ENCODE assay signal across 8 mouse cellular contexts in genomic region chr15:77036989-77037277, GRCm38 (mm10). TPM values are rescaled to one million over a fixed set of nuclear protein-coding genes. Genes with fewer than 3 reads are reported as not detected.
A peak's percentile ranks its signal among the peaks of the same experiment; 100 is the strongest.
DNase-seq lines count a peak whose midpoint lies in the region; ATAC-seq lines count a peak whose summit lies in the region.

No protein-coding gene starts in this region.

- H3K4me2 ChIP-seq in midbrain, embryonic 11.5 days: no peak overlapping the region
- no peak overlapping the region for H3K4me2 ChIP-seq in limb, embryonic 11.5 days (ENCODE audit: low read depth, severe bottlenecking)
- peak overlapping the region; percentile 10; the same call in 1 of the 2 replicates for H3K4me2 ChIP-seq in stomach, embryonic 14.5 days (replicated peaks; ENCODE audit: low read depth, low read length)

- no peak overlapping the region for H3K4me3 ChIP-seq in midbrain, embryonic 10.5 days
- H3K4me3 ChIP-seq in midbrain, embryonic 11.5 days (ENCODE audit: low read depth, low read length): no peak overlapping the region
- no peak overlapping the region for H3K4me3 ChIP-seq in limb, embryonic 11.5 days (ENCODE audit: low read depth, low read length)
- no peak overlapping the region for H3K4me3 ChIP-seq in stomach, embryonic 14.5 days (ENCODE audit: low read depth, low read length)

- DNase-seq in frontal cortex, postnatal 25 days (ENCODE audit: low spot score in 2 of 2): no peak
- DNase-seq in midbrain, embryonic 10.5 days (ENCODE audit: low spot score): no peak
- no peak for DNase-seq in midbrain, embryonic 11.5 days (ENCODE audit: low spot score, missing footprints)
- DNase-seq in limb, embryonic 11.5 days (ENCODE audit: low spot score): no peak
- no peak for DNase-seq in ovary, postnatal 36 days (ENCODE audit: low spot score)
- no peak for DNase-seq in MN1 (ENCODE audit: low spot score)

- peak overlapping the region; percentile 80 for H3K27ac ChIP-seq in midbrain, embryonic 10.5 days (replicated peaks)
- H3K27ac ChIP-seq in midbrain, embryonic 11.5 days (ENCODE audit: low read depth, low read length): no peak overlapping the region
- peak overlapping the region; percentile 75 for H3K27ac ChIP-seq in limb, embryonic 11.5 days (replicated peaks; ENCODE audit: low read depth, low read length)
- H3K27ac ChIP-seq in stomach, embryonic 14.5 days (ENCODE audit: low read length): peak overlapping the region; percentile 98

- H3K27me3 ChIP-seq in midbrain, embryonic 10.5 days (ENCODE audit: low read depth, poor library complexity, severe bottlenecking): no peaks in the 10 kb centered on the region
- no peaks in the 10 kb centered on the region for H3K27me3 ChIP-seq in midbrain, embryonic 11.5 days (ENCODE audit: control insufficient read depth, insufficient read depth, low read length)
- H3K27me3 ChIP-seq in limb, embryonic 11.5 days (ENCODE audit: control insufficient read depth, insufficient read depth, low read length): no peaks in the 10 kb centered on the region
- H3K27me3 ChIP-seq in stomach, embryonic 14.5 days (ENCODE audit: control insufficient read depth, insufficient read depth, low read length): no peaks in the 10 kb centered on the region

- H3K9ac ChIP-seq in midbrain, embryonic 11.5 days (ENCODE audit: low read length): no peak overlapping the region
- 0 out of 2 replicates have a peak overlapping the region, but pooled peaks have one; percentile 14 for H3K9ac ChIP-seq in limb, embryonic 11.5 days (ENCODE audit: low read length)
- 0 out of 2 replicates have a peak overlapping the region, but pooled peaks have one; percentile 18 for H3K9ac ChIP-seq in stomach, embryonic 14.5 days (replicated peaks; ENCODE audit: low read depth, low read length)

- peak; percentile 24; the same call in 1 of the 2 replicates for ATAC-seq in frontal cortex, adult (ENCODE audit: low TSS enrichment)
- ATAC-seq in midbrain, embryonic 11.5 days (ENCODE audit: low FRiP score): no peak
- no peak for ATAC-seq in limb, embryonic 11.5 days (ENCODE audit: insufficient number of reproducible peaks, low FRiP score, low TSS enrichment, low read depth)
- peak; percentile 39; the same call in 1 of the 2 replicates for ATAC-seq in stomach, embryonic 14.5 days (ENCODE audit: insufficient number of reproducible peaks, insufficient read depth, low FRiP score, low read depth)

- H3K9me3 ChIP-seq in midbrain, embryonic 10.5 days (replicated peaks): no peaks in the 10 kb centered on the region
- H3K9me3 ChIP-seq in midbrain, embryonic 11.5 days (ENCODE audit: control insufficient read depth, low read length): no peaks in the 10 kb centered on the region
- H3K9me3 ChIP-seq in limb, embryonic 11.5 days (ENCODE audit: control insufficient read depth, low read length): no peaks in the 10 kb centered on the region
- H3K9me3 ChIP-seq in stomach, embryonic 14.5 days (ENCODE audit: control insufficient read depth, low read depth, low read length): no peaks in the 10 kb centered on the region

- 53% methylated on average over 2 of the region's 2 CpGs for WGBS in midbrain, embryonic 10.5 days
- 56% methylated on average over 2 of the region's 2 CpGs for WGBS in midbrain, embryonic 11.5 days
- 46% methylated on average over 2 of the region's 2 CpGs for WGBS in limb, embryonic 11.5 days
- WGBS in stomach, embryonic 14.5 days: 11% methylated on average over 2 of the region's 2 CpGs

- no peaks in the 10 kb centered on the region for H3K36me3 ChIP-seq in midbrain, embryonic 10.5 days
- H3K36me3 ChIP-seq in midbrain, embryonic 11.5 days (ENCODE audit: control insufficient read depth, insufficient read depth, low read length): no peaks in the 10 kb centered on the region
- no peaks in the 10 kb centered on the region for H3K36me3 ChIP-seq in limb, embryonic 11.5 days (ENCODE audit: control insufficient read depth, insufficient read depth, low read length)
- no peaks in the 10 kb centered on the region for H3K36me3 ChIP-seq in stomach, embryonic 14.5 days (ENCODE audit: control insufficient read depth, insufficient read depth, low read length)

- peaks cover 23% of the 10 kb centered on the region for H3K4me1 ChIP-seq in midbrain, embryonic 10.5 days
- no peaks in the 10 kb centered on the region for H3K4me1 ChIP-seq in midbrain, embryonic 11.5 days (ENCODE audit: control insufficient read depth, insufficient read depth, low read length)
- peaks cover 21% of the 10 kb centered on the region for H3K4me1 ChIP-seq in limb, embryonic 11.5 days (ENCODE audit: control insufficient read depth, insufficient read depth, low read length)
- H3K4me1 ChIP-seq in stomach, embryonic 14.5 days (ENCODE audit: control insufficient read depth, insufficient read depth, low read length): peaks cover 32% of the 10 kb centered on the region

RNA-seq across cellular contexts. Expression of gene Apol6, which starts 7.6 kb away (rescaled TPM):
- not detected in 2 replicates for polyA plus RNA-seq in midbrain, embryonic 10.5 days (2016; fragmentation: Nextera tagmentation; extraction: Ambion mirVana)
- not detected in 2 replicates for polyA plus RNA-seq in midbrain, embryonic 11.5 days (2014; fragmentation: Nextera tagmentation; extraction: Ambion mirVana)
- polyA plus RNA-seq in limb, embryonic 11.5 days (2014; fragmentation: Nextera tagmentation; extraction: Ambion mirVana): not detected in 2 replicates
- polyA plus RNA-seq in stomach, embryonic 14.5 days (2014; fragmentation: Nextera tagmentation; extraction: Ambion mirVana): 0.12 TPM in 1 of 2 replicates, not detected in the other

RNA-seq across cellular contexts. Expression of gene Mb, which starts 13.5 kb away (rescaled TPM):
- 0.16 and 0.25 TPM in 2 replicates for polyA plus RNA-seq in midbrain, embryonic 10.5 days (2016; fragmentation: Nextera tagmentation; extraction: Ambion mirVana)
- not detected in 2 replicates for polyA plus RNA-seq in midbrain, embryonic 11.5 days (2014; fragmentation: Nextera tagmentation; extraction: Ambion mirVana)
- 2.1 and 2.2 TPM in 2 replicates for polyA plus RNA-seq in limb, embryonic 11.5 days (2014; fragmentation: Nextera tagmentation; extraction: Ambion mirVana)
- polyA plus RNA-seq in stomach, embryonic 14.5 days (2014; fragmentation: Nextera tagmentation; extraction: Ambion mirVana): 0.39 and 1.8 TPM in 2 replicates

Comparison
In these comparisons a context has a peak if more than half of its experiments do, and no peak if none do; other contexts are left out.
1. ATAC-seq: peak in frontal cortex, adult (single experiment) and stomach, embryonic 14.5 days (single experiment); none in midbrain, embryonic 11.5 days (single experiment) and limb, embryonic 11.5 days (single experiment).